Mouse (Mus musculus) kidney, embryonic 14.5 days (tissue): ENCODE data around the gene Dkkl1. TPM values are rescaled to one million over a fixed set of nuclear protein-coding genes. Genes with fewer than 3 reads are reported as not detected.
"Not testable (repeated sequence)": the region's sequence is repeated elsewhere in the genome, so short reads cannot be mapped to it uniquely, and the experiment has no call there.

Experiments used
- ATAC-seq: fragments of 200-750 bp; cut with Nextera tagmentation; 2 replicates; pipeline ENCODE4 v1.8.0; 2017; ENCODE audit warnings: moderate number of reproducible peaks, mild to moderate bottlenecking, moderate TSS enrichment, moderate library complexity; ENCODE audit not compliant: low FRiP score, low TSS enrichment
- H3K27ac ChIP-seq: fragments of 300-500 bp; sonication (generic); 2 replicates; pipeline ENCODE4 v1.5.1; 2014; ENCODE audit warnings: low read depth, mild to moderate bottlenecking, low read length, moderate library complexity, mixed read lengths
- H3K27me3 ChIP-seq: fragments of 300-500 bp; sonication (generic); 2 replicates; pipeline ENCODE4 v1.6.1; 2014; ENCODE audit warnings: mild to moderate bottlenecking, low read length; ENCODE audit not compliant: control insufficient read depth, insufficient read depth
- H3K36me3 ChIP-seq: fragments of 300-500 bp; sonication (generic); 2 replicates; pipeline ENCODE4 v1.6.1; 2014; ENCODE audit warnings: low read length, mixed read lengths; ENCODE audit not compliant: control insufficient read depth, insufficient read depth
- H3K4me1 ChIP-seq: fragments of 300-500 bp; sonication (generic); 2 replicates; pipeline ENCODE4 v1.6.1; 2014; ENCODE audit warnings: low read length, mixed read lengths; ENCODE audit not compliant: control insufficient read depth, insufficient read depth
- H3K4me2 ChIP-seq: fragments of 300-500 bp; sonication (generic); replicated peaks from 2 replicates; pipeline ENCODE4 v1.6.1; 2014; ENCODE audit warnings: low read depth, mild to moderate bottlenecking, low read length
- H3K4me3 ChIP-seq: fragments of 300-500 bp; sonication (generic); 2 replicates; pipeline ENCODE4 v1.5.1; 2014; ENCODE audit warnings: mild to moderate bottlenecking, low read length
- H3K9ac ChIP-seq: fragments of 300-500 bp; sonication (generic); 2 replicates; pipeline ENCODE4 v1.6.1; 2014; ENCODE audit warnings: low read depth, mild to moderate bottlenecking, low read length, moderate library complexity
- H3K9me3 ChIP-seq: fragments of 300-500 bp; sonication (generic); 2 replicates; pipeline ENCODE4 v1.6.1; 2016; ENCODE audit warnings: low read length; ENCODE audit not compliant: control insufficient read depth
- WGBS: fragments of 180-500 bp; shearing (Covaris S2); extraction: QIAGEN DNeasy Blood & Tissue Kit; methylation state at CpG from one replicate; pipeline ENCODE4 v1.1.7; 2014; 5-methylcytosine and 5-hydroxymethylcytosine counted together
- polyA plus RNA-seq: library from polyadenylated mRNA; unstranded; fragments of >200 nt; fragmentation: Nextera tagmentation; extraction: Ambion mirVana; gene quantifications from 2 replicates; pipeline ENCODE4 v1.2.1, GENCODE M21; 2014

The Dkkl1 gene
- 0.44 and 1.1 TPM in 2 replicates for polyA plus RNA-seq

- peak within 1 kb of the TSS; percentile 4; the same call in 1 of the 2 replicates for H3K4me3 ChIP-seq
- ATAC-seq = no peak
- H3K4me2 ChIP-seq = peak within 1 kb of the TSS; percentile 40
- H3K9me3 ChIP-seq = no peaks in the 10 kb centered on the region
- peaks cover 14% of the 10 kb centered on the region; the same call in 1 of the 2 replicates for H3K27me3 ChIP-seq
- H3K4me1 ChIP-seq = peaks cover 7% of the 10 kb centered on the region; the same call in 1 of the 2 replicates
- no peak within 1 kb of the TSS for H3K27ac ChIP-seq
- H3K36me3 ChIP-seq = no peaks in the 10 kb centered on the region
- 5% methylated on average over 17 of the region's 17 CpGs for WGBS
- no peak within 1 kb of the TSS for H3K9ac ChIP-seq
Measured at GRCm38 (mm10) chr7:45211851-45212251, at the start of gene Dkkl1. Dkkl1 (minus strand) TSS chr7:45212147.

- H3K36me3 ChIP-seq = no peaks in the 10 kb centered on the region
- H3K4me2 ChIP-seq = no peak overlapping the region
- H3K27me3 ChIP-seq = no peaks in the 10 kb centered on the region
- no peaks in the 10 kb centered on the region for H3K4me1 ChIP-seq
- no peaks in the 10 kb centered on the region for H3K9me3 ChIP-seq
- H3K27ac ChIP-seq = no peak overlapping the region
- no peak overlapping the region for H3K4me3 ChIP-seq
- 87% methylated on average over 8 of the region's 8 CpGs for whole genome bisulfite sequencing
- ATAC-seq = no peak
- H3K9ac ChIP-seq = no peak overlapping the region
Measured at GRCm38 (mm10) chr7:45259281-45259680, 47.3 kb upstream of the Dkkl1 start.

- Histone ChIP-seq H3K36me3 (no peaks in the 10 kb centered on the region), H3K4me1 (no peaks in the 10 kb centered on the region), H3K9me3 (no peaks in the 10 kb centered on the region), H3K9ac (no peak overlapping the region), H3K27ac (no peak overlapping the region), H3K4me2 (no peak overlapping the region), H3K27me3 (no peaks in the 10 kb centered on the region), H3K4me3 (no peak overlapping the region)
- no peak for ATAC-seq
- WGBS = 55% methylated on average over 11 of the region's 11 CpGs
Measured at GRCm38 (mm10) chr7:45257063-45257840, 45.3 kb upstream of the Dkkl1 start.

- 55% methylated on average over 5 of the region's 7 CpGs for WGBS
- H3K27ac ChIP-seq, H3K27me3 ChIP-seq, H3K9me3 ChIP-seq, H3K4me3 ChIP-seq, H3K36me3 ChIP-seq, H3K9ac ChIP-seq, ATAC-seq, H3K4me2 ChIP-seq, H3K4me1 ChIP-seq: not testable (repeated sequence)
Measured at GRCm38 (mm10) chr7:45255822-45256221, 43.9 kb upstream of the Dkkl1 start.

- no peak for ATAC-seq
- WGBS = 89% methylated on average over 8 of the region's 8 CpGs
- H3K4me3 ChIP-seq = no peak overlapping the region
- H3K27me3 ChIP-seq = no peaks in the 10 kb centered on the region
- H3K36me3 ChIP-seq = no peaks in the 10 kb centered on the region
- H3K4me1 ChIP-seq = no peaks in the 10 kb centered on the region
- no peaks in the 10 kb centered on the region for H3K9me3 ChIP-seq
- no peak overlapping the region for H3K4me2 ChIP-seq
- no peak overlapping the region for H3K27ac ChIP-seq
- H3K9ac ChIP-seq = no peak overlapping the region
Measured at GRCm38 (mm10) chr7:45253806-45254205, 41.9 kb upstream of the Dkkl1 start.

GRCm38 (mm10) chr7:45247666-45248065, 35.7 kb upstream of the Dkkl1 start:
- Histone ChIP-seq H3K9ac (no peak overlapping the region), H3K27ac (no peak overlapping the region), H3K4me2 (no peak overlapping the region), H3K9me3 (no peaks in the 10 kb centered on the region), H3K4me1 (no peaks in the 10 kb centered on the region), H3K27me3 (no peaks in the 10 kb centered on the region), H3K4me3 (no peak overlapping the region), H3K36me3 (no peaks in the 10 kb centered on the region)
- WGBS = 38% methylated on average over 3 of the region's 3 CpGs
- no peak for ATAC-seq

- no peaks in the 10 kb centered on the region for H3K36me3 ChIP-seq
- H3K9me3 ChIP-seq = no peaks in the 10 kb centered on the region
- peak overlapping the region; percentile 9; the same call in 1 of the 2 replicates for H3K4me3 ChIP-seq
- H3K27ac ChIP-seq = no peak overlapping the region
- peaks cover 2% of the 10 kb centered on the region; the same call in 1 of the 2 replicates for H3K27me3 ChIP-seq
- 78% methylated on average over 6 of the region's 6 CpGs for WGBS
- peak overlapping the region; percentile 42; the same call in 1 of the 2 replicates for H3K9ac ChIP-seq
- H3K4me1 ChIP-seq = no peaks in the 10 kb centered on the region
- peak overlapping the region; percentile 38 for H3K4me2 ChIP-seq
- no peak for ATAC-seq
Measured at GRCm38 (mm10) chr7:45241389-45241749, 29.4 kb upstream of the Dkkl1 start.

GRCm38 (mm10) chr7:45240633-45241388, 28.9 kb upstream of the Dkkl1 start, which contains the start of gene Slc6a16:
Slc6a16 (plus strand) TSS chr7:45241085.
- Histone ChIP-seq H3K4me2 (peak within 1 kb of the TSS; percentile 38), H3K4me1 (no peaks in the 10 kb centered on the region), H3K4me3 (peak within 1 kb of the TSS; percentile 9; the same call in 1 of the 2 replicates), H3K9me3 (no peaks in the 10 kb centered on the region), H3K9ac (peak within 1 kb of the TSS; percentile 42; the same call in 1 of the 2 replicates), H3K27ac (no peak within 1 kb of the TSS), H3K27me3 (peaks cover 2% of the 10 kb centered on the region; the same call in 1 of the 2 replicates), H3K36me3 (no peaks in the 10 kb centered on the region)
- WGBS = 11% methylated on average over 51 of the region's 53 CpGs
- ATAC-seq = peak; percentile 51

GRCm38 (mm10) chr7:45240109-45240508, 28.2 kb upstream of the Dkkl1 start:
- Histone ChIP-seq H3K27me3 (peaks cover 2% of the 10 kb centered on the region; the same call in 1 of the 2 replicates), H3K4me3 (no peak overlapping the region), H3K27ac (no peak overlapping the region), H3K4me2 (no peak overlapping the region), H3K9me3 (no peaks in the 10 kb centered on the region), H3K4me1 (no peaks in the 10 kb centered on the region), H3K9ac (no peak overlapping the region), H3K36me3 (no peaks in the 10 kb centered on the region)
- 86% methylated on average over 7 of the region's 7 CpGs for WGBS
- no peak for ATAC-seq
